Mouse (Mus musculus) bone marrow macrophage, adult 2 months (primary cell): ENCODE measurements around the gene Bysl. TPM values are rescaled to one million over a fixed set of nuclear protein-coding genes. Genes with fewer than 3 reads are reported as not detected.

ENCODE experiments used
- H3K27ac ChIP-seq: 2 replicates; pipeline ENCODE4 v1.5.1; 2012; ENCODE audit warnings: low read depth, low read length; ENCODE audit not compliant: insufficient read depth
- H3K4me1 ChIP-seq: 2 replicates; pipeline ENCODE4 v1.6.1; 2012; ENCODE audit warnings: low read length; ENCODE audit not compliant: control insufficient read depth, insufficient read depth
- H3K4me3 ChIP-seq: 2 replicates; pipeline ENCODE4 v1.5.1; 2012; ENCODE audit warnings: mild to moderate bottlenecking, low read length, moderate library complexity; ENCODE audit not compliant: insufficient read depth
- CTCF ChIP-seq: IDR thresholded peaks from 2 replicates; pipeline ENCODE4 v1.5.1; 2012; ENCODE audit warnings: low read depth, mild to moderate bottlenecking, low read length, moderate library complexity
- POLR2A ChIP-seq: IDR thresholded peaks from 2 replicates; pipeline ENCODE4 v1.6.1; 2012; ENCODE audit warnings: mild to moderate bottlenecking, low read depth, low read length, borderline replicate concordance
- polyA plus RNA-seq: library from polyadenylated mRNA; stranded (reverse); fragments of >200 nt; gene quantifications from 2 replicates; pipeline ENCODE4 v1.2.4, GENCODE M21; 2012; ENCODE audit not compliant: missing spikeins, insufficient read depth, insufficient read length

The Bysl gene
- polyA plus RNA-seq, 1 experiment, result 5.0 TPM

DNA sequence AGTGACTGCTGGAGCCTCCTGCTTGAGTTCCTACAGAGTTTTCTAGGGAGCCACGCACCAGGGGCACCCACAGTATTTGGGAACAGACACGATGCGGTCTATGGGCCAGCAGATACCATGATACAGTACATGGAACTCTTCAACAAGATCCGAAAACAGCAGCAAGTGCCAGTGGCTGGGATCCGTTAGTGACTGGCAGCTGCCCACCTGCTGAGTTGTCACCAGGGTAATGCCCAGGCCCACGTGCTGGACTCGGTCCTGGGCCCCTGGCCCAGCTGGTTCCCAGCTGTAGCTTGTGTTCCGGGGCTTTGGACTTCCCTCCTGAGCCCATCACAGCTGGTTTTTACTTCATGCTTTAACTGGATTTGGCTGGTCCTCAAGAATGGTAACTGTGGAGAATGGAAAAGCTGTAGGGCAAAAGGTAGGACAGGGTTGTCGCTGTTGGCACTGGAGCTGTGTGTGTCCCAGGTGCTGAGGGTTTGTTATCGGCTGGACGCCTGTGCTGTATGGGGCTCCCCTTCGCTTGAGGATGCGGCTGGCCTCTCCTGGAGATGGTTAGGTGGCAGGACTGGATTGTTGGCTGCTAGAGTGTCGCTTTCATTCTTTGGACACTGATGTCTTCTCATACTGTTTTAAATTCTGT lies 11.7 kb upstream of the Bysl start:
- H3K27ac ChIP-seq, result no peak overlapping the region
- TF ChIP-seq CTCF (no peak), POLR2A (no peak)
- H3K4me3 ChIP-seq, result no peak overlapping the region
- H3K4me1 ChIP-seq, result peaks cover 3% of the 10 kb centered on the region; the same call in 1 of the 2 replicates

DNA sequence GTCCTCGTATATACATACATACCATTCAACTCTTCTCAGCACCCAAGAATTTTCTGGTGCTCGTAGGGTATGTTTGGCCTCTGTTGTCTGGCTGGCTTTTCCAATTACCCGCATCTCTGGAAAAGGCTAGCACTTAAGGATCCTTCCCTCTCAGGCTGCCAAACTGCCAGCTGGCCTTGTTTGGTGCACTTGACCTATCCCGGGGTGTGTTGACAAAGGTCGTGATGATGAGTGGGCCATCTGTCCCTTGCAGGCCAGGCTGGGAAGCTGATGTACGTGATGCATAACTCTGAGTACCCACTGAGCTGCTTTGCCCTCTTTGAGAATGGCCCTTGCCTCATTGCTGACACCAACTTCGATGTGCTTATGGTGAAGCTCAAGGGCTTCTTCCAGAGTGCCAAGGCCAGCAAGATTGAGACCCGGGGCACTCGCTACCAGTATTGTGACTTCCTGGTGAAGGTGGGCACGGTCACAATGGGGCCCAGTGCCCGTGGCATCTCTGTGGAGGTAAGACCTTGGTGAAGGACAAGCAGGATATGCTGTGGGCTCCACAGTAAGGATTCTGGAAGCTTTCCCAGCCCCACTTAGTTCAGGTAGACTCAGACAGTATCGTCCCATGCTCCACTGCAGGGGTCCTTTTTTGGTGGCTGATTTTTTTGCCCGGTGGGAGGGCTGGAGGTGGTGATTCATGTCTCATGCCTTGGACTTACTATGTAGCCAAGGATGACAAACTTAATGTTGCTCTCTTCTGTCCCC lies 7.4 kb upstream of the Bysl start:
- no peak for TF ChIP-seq CTCF
- no peak for TF ChIP-seq POLR2A
- H3K27ac ChIP-seq, result no peak overlapping the region

DNA sequence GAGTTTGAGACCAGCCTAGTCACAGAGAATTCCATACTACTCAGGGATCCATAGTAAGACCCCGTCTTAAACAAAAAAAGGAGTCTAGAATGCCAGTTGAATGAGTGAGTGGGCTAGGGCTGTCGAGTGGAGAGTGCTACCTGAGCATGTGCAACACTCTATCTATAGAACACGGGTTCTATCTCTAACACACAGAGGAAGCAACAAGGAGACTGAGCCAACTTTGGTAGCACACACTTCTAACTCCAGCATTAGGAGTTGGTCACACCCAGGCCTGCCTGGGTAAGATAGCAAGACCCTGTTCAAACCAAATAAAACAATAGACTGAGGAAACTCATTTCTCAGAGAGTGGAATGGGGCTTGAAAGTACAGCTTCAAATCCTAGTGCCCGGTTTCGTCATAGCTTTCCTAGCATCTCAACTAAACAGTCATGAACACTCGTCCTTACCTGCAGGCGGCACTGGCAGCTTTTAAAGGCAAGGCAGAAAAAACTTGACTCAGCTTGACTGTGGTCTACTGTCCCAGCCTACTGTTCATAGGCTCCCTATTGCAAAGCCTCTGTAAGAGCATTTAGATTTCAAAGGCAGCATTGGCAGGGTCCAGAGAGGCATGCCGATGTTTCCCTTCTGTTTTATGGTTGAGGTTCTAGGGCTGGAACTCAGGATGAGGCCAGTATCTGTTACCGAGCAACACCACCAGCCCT lies 6.5 kb upstream of the Bysl start:
- TF ChIP-seq CTCF (no peak), POLR2A (no peak)
- H3K4me1 ChIP-seq, result 0 out of 2 replicates have a peak, but pooled peaks cover 2% of the 10 kb centered on the region
- H3K4me3 ChIP-seq, result no peak overlapping the region
- no peak overlapping the region for H3K27ac ChIP-seq

More for the DNA sequence above, 7.4 kb upstream of the Bysl start:
- H3K4me3 ChIP-seq, result no peak overlapping the region
- no peaks in the 10 kb centered on the region for H3K4me1 ChIP-seq

DNA sequence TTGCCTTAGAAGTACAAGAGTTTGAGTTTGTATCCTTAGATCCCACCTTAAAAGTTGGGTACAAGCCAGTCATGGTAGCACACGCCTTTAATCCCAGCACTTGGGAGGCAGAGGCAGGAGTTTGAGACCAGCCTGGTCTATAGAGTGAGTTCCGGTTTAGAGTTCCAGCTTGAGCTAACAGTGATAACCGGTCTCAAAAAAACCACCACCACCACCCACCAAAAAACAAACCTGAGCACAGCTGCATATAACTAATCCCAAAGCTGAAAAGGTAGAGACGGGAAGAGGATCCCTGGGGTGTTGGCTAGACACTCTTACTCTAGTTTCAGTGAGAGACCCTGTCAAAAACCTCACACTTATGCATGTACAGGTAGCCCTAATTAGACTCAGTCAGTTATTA lies 5.4 kb upstream of the Bysl start:
- Histone ChIP-seq H3K4me1 (peaks cover 5% of the 10 kb centered on the region; the same call in 1 of the 2 replicates), H3K4me3 (no peak overlapping the region), H3K27ac (no peak overlapping the region)
- TF ChIP-seq CTCF (no peak), POLR2A (no peak)

DNA sequence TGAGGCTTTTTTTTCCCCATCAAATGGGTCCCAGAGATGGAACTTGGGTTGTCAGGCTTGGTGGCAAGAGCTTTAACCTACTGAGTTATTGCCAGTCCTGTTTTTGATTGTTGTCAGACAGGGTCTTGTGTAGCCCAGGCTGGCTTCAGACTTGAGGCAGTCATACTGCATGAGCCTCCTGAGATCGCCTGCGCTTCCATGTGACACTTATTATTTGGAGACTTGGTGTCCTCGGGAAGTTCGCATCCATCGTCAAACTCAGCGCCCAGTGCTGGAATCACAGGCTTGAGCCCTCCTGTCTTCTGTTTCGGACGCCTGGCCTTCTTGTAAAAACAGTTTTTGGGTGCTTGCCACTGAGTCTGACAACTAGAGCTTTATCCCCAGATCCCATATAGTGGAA lies 4.8 kb upstream of the Bysl start:
- Histone ChIP-seq H3K4me1 (peaks cover 5% of the 10 kb centered on the region; the same call in 1 of the 2 replicates), H3K4me3 (no peak overlapping the region), H3K27ac (no peak overlapping the region)
- no peak for TF ChIP-seq CTCF
- TF ChIP-seq POLR2A, result no peak

DNA sequence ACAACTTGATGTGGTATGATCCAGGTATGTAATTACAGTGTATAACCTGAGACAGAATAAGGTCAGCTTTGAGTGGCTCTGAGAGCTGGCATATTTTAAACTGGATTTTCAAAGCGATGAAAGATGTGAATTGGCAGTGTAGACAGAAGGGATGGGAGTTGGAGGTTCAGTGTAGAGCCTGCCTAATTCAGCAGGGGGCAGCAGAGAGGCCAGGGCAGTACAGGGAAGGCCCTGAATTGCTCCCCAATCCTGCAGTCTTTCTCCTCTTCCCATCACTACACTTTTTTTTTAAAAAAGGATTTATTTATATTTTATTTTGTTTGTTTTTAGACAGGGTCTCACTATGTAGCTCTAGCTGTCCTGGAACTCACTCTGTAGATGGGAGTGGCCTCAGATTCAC lies 2.7 kb upstream of the Bysl start:
- no peak overlapping the region for H3K27ac ChIP-seq
- H3K4me1 ChIP-seq, result peaks cover 12% of the 10 kb centered on the region
- no peak overlapping the region for H3K4me3 ChIP-seq
- TF ChIP-seq POLR2A (no peak), CTCF (peak; percentile 46)

DNA sequence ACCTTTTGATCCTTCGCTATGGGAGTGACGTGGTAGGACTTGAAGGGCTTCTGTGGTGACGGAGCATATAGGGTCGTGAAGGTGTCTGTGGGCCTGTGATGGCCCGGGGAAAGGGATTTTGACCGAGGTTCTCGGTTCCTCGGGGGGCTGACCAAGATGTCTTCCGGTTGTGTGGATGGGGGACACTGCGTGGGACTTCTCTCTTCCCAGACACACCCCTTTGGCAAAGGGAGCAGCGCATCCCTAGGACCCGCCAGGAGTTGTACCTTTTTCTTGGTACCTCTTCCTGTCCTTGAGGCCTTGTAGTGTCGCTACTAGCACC lies 330 bp upstream of the Bysl start:
- Histone ChIP-seq H3K4me1 (peaks cover 21% of the 10 kb centered on the region), H3K4me3 (peak overlapping the region; percentile 71), H3K27ac (peak overlapping the region; percentile 38)
- TF ChIP-seq POLR2A (0 out of 2 replicates have a peak, but pooled peaks have one; percentile 31), CTCF (no peak)

DNA sequence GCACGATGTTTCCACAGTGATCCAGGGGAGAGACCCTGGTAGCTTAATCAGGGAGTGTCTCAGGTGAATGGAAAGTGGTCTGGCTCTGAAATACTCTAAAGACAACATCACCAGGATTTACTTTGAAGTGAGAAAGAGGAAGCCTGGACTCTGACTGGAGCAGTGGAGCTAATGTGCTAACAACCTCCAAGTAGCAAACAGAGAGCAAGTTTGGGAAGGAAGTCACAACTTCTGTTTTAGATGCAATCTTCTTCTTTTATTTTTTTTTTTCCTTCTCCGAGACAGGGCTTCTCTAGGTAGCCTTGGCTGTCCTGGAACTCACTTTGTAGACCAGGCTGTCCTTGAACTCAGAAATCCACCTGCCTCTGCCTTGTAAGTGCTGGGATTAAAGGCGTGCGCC lies 2.1 kb downstream of the Bysl start:
- TF ChIP-seq POLR2A, result no peak
- Histone ChIP-seq H3K4me1 (peaks cover 21% of the 10 kb centered on the region), H3K27ac (peak overlapping the region; percentile 28), H3K4me3 (no peak overlapping the region; the same call in 1 of the 2 replicates)

DNA sequence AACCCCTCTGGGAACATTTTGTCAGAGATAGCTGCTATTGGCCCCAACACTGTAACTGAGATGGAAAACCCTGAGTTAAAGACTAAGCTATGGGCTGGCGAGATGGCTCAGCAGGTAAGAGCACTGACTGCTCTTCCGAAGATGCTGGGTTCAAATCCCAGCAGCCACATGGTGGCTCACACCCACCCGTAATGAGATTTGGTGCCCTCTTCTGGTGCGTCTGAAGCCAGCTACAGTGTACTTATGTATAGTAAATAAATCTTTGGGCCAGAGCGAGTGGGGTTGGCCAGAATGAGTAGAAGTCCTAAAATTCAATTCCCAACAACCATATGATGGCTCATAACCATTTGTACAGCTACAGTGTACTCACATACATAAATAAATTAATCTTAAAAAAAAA lies 5.1 kb downstream of the Bysl start:
- H3K27ac ChIP-seq, result no peak overlapping the region
- no peak for TF ChIP-seq CTCF
- TF ChIP-seq POLR2A, result no peak
- no peak overlapping the region for H3K4me3 ChIP-seq
- peaks cover 16% of the 10 kb centered on the region for H3K4me1 ChIP-seq

DNA sequence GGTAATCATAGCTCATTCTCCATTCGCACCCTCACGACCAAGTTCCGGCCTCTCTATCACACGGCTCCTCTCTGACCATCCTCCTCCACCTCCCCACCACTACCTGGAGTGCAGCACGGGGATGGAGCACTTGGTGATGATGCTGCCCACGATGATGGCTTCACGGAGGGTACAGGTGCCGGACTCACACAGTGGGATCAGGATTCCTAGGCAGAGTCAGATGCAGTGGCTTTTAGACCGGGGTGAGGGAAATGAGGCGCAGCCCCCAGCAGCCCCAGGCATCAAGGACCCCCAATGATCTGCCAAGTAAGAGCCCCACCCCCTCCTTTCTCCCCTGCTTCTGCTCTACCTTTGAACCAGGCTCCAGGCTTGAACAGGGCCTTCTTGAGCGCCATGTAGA lies 9.0 kb downstream of the Bysl start:
- H3K4me3 ChIP-seq, result no peak overlapping the region
- no peak overlapping the region for H3K27ac ChIP-seq
- TF ChIP-seq CTCF (no peak), POLR2A (no peak)
- peaks cover 16% of the 10 kb centered on the region for H3K4me1 ChIP-seq
